In the genomic region with DNA sequence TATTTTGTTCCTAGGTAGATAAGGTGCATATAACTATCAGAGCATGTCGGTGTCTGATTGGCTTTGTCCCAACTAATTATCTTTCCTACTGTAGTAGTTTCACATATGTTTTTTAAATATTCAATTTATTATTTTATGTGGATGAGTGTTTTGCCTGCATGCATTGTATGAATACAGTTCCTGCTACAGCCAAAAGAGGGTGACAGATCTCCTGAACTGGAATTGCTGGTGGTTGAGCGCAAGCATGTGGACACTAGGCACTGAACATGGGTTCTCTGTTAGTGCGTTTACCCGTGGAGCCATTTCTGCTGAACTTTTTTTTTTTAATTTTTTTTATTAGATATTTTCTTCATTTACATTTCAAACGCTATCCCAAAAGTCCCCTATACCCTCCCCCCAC, we compare ENCODE assay signal across 13 mouse cellular contexts.
"Had no signal": no experiment of that assay in that cellular context is flagged by ENCODE, and none has a peak within 500 bp of the region (broad histone marks: within the 10 kb centered on the region; RNA-seq: fewer than 3 reads in every experiment).

No protein-coding gene starts in this region.

- H3K4me1 ChIP-seq: liver, embryonic 13.5 days; midbrain, embryonic 15.5 days; neural tube, embryonic 12.5 days had no signal

- H3K9ac ChIP-seq: liver, embryonic 13.5 days; midbrain, embryonic 15.5 days; neural tube, embryonic 12.5 days had no signal

- H3K4me3 ChIP-seq: limb, embryonic 10.5 days; liver, embryonic 13.5 days; megakaryocyte, embryonic 14.5 days; midbrain, embryonic 15.5 days; neural tube, embryonic 12.5 days had no signal

- H3K27me3 ChIP-seq: liver, embryonic 13.5 days; megakaryocyte, embryonic 14.5 days; midbrain, embryonic 15.5 days; neural tube, embryonic 12.5 days had no signal

- H3K27ac ChIP-seq: limb, embryonic 10.5 days; liver, embryonic 13.5 days; macrophage; midbrain, embryonic 15.5 days; neural tube, embryonic 12.5 days had no signal

- DNase-seq: kidney, adult 18-20 months; kidney, postnatal 25 days; layer of hippocampus, adult 9-11 months; liver, embryonic 13.5 days; lung, adult 2 months; lung, postnatal 14 days; right cerebral cortex, postnatal 14 days had no signal

- H3K9me3 ChIP-seq: limb, embryonic 10.5 days; liver, embryonic 13.5 days; megakaryocyte, embryonic 14.5 days; midbrain, embryonic 15.5 days; neural tube, embryonic 12.5 days had no signal

- H3K4me2 ChIP-seq: liver, embryonic 13.5 days; midbrain, embryonic 11.5 days; midbrain, embryonic 15.5 days; neural tube, embryonic 12.5 days had no signal

- H3K36me3 ChIP-seq: limb, embryonic 10.5 days; liver, embryonic 13.5 days; midbrain, embryonic 15.5 days; neural tube, embryonic 12.5 days had no signal

- ATAC-seq: midbrain, embryonic 15.5 days had no signal
